Mouse (Mus musculus) natural killer cell, adult 2 months (primary cell): Measurements from ENCODE around the gene Plekhg4.

Source experiments
- DNase-seq, 2 experiments: peaks; one replicate each; pipeline ENCODE4 v3.0.0; 2022; ENCODE audit warnings: low spot score in 2 of 2

Plekhg4 gene

GRCm38 (mm10) chr8:105373032-105373431 lies at the start of gene Plekhg4:
Plekhg4 (plus strand) TSS chr8:105373274.
- no peak for DNase-seq

GRCm38 (mm10) chr8:105325641-105326093 lies 47.4 kb upstream of the Plekhg4 start:
- no peak for DNase-seq

GRCm38 (mm10) chr8:105326141-105326672 lies 46.9 kb upstream of the Plekhg4 start, which contains the start of the genes Lrrc29 and Tmem208:
Lrrc29 (minus strand) TSS chr8:105326278.
Tmem208 (plus strand) TSS chr8:105326354.
- DNase-seq: peak; percentile 94 to 95

GRCm38 (mm10) chr8:105326968-105327367 lies 46.1 kb upstream of the Plekhg4 start:
- DNase-seq: no peak

GRCm38 (mm10) chr8:105330325-105330724 lies 42.7 kb upstream of the Plekhg4 start:
- DNase-seq: no peak

GRCm38 (mm10) chr8:105331469-105331868 lies 41.6 kb upstream of the Plekhg4 start:
- no peak for DNase-seq

GRCm38 (mm10) chr8:105331931-105332330 lies 41.1 kb upstream of the Plekhg4 start:
- no peak for DNase-seq

GRCm38 (mm10) chr8:105332523-105332922 lies 40.6 kb upstream of the Plekhg4 start:
- no peak for DNase-seq

- DNase-seq: no peak
Measured at GRCm38 (mm10) chr8:105336373-105337130, 36.5 kb upstream of the Plekhg4 start.

GRCm38 (mm10) chr8:105338992-105339391 lies 34.1 kb upstream of the Plekhg4 start:
- no peak for DNase-seq

GRCm38 (mm10) chr8:105339886-105340635 lies 33.0 kb upstream of the Plekhg4 start:
- no peak for DNase-seq

- no peak for DNase-seq
Measured at GRCm38 (mm10) chr8:105341399-105341798, 31.7 kb upstream of the Plekhg4 start.

GRCm38 (mm10) chr8:105342768-105343167 lies 30.3 kb upstream of the Plekhg4 start:
- no peak for DNase-seq

GRCm38 (mm10) chr8:105343791-105344574 lies 29.1 kb upstream of the Plekhg4 start:
- no peak for DNase-seq

GRCm38 (mm10) chr8:105345061-105345975 lies 27.8 kb upstream of the Plekhg4 start:
- no peak for DNase-seq

GRCm38 (mm10) chr8:105346611-105347427 lies 26.3 kb upstream of the Plekhg4 start:
- DNase-seq: peak in 1 of 2 experiments; percentile 12

GRCm38 (mm10) chr8:105347428-105348221 lies 25.4 kb upstream of the Plekhg4 start, which contains the start of gene Fhod1:
Fhod1 (minus strand) TSS chr8:105347953.
- peak; percentile 85 to 86 for DNase-seq

GRCm38 (mm10) chr8:105348450-105349095 lies 24.5 kb upstream of the Plekhg4 start, which contains the start of gene Slc9a5:
Slc9a5 (plus strand) TSS chr8:105348843.
- peak in 1 of 2 experiments; percentile 29 for DNase-seq
